ENCODE assay signal across 26 mouse cellular contexts in genomic region chr9:120049407-120049806, GRCm38 (mm10). TPM values are rescaled to one million over a fixed set of nuclear protein-coding genes. Genes with fewer than 3 reads are reported as not detected.
A peak's percentile ranks its signal among the peaks of the same experiment; 100 is the strongest.
DNase-seq lines count a peak whose midpoint lies in the region; ATAC-seq and TF ChIP-seq lines count a peak whose summit lies in the region.
"Had no signal": no experiment of that assay in that cellular context is flagged by ENCODE, and none has a peak within 500 bp of the region (broad histone marks: within the 10 kb centered on the region; RNA-seq: fewer than 3 reads in every experiment).

No protein-coding gene starts in this region.

- TF ChIP-seq CTCF in embryonic fibroblast, embryonic 13.5 days (IDR thresholded peaks at IDR 0.05; ENCODE audit: borderline replicate concordance, insufficient read depth, low read length) = no peak

- peak overlapping the region; percentile 20; the same call in 1 of the 2 replicates for H3K27ac ChIP-seq in embryonic fibroblast, embryonic 13.5 days (ENCODE audit: insufficient read depth, low read length)
- H3K27ac ChIP-seq in midbrain, embryonic 14.5 days (replicated peaks; ENCODE audit: low read depth, low read length) = no peak overlapping the region
- no peak overlapping the region for H3K27ac ChIP-seq in hindbrain, embryonic 11.5 days (ENCODE audit: low read depth, low read length)
- H3K27ac ChIP-seq: forebrain, embryonic 13.5 days; gastrocnemius, adult 2 months; heart, embryonic 10.5 days; left cerebral cortex, adult 2 months; limb, embryonic 10.5 days; liver, embryonic 14.5 days; neural tube, embryonic 15.5 days had no signal

- H3K4me3 ChIP-seq in embryonic fibroblast, embryonic 13.5 days (ENCODE audit: insufficient read depth, low read length) = no peak overlapping the region
- H3K4me3 ChIP-seq in midbrain, embryonic 14.5 days (replicated peaks; ENCODE audit: low read depth, low read length) = no peak overlapping the region
- no peak overlapping the region for H3K4me3 ChIP-seq in hindbrain, embryonic 11.5 days (ENCODE audit: low read depth, low read length)
- H3K4me3 ChIP-seq: forebrain, embryonic 13.5 days; gastrocnemius, adult 2 months; heart, embryonic 10.5 days; left cerebral cortex, adult 2 months; limb, embryonic 10.5 days; neural tube, embryonic 15.5 days had no signal

- 82% methylated on average over 3 of the region's 3 CpGs for WGBS in midbrain, embryonic 14.5 days
- WGBS in hindbrain, embryonic 11.5 days = 83% methylated on average over 3 of the region's 3 CpGs

- no peaks in the 10 kb centered on the region for H3K27me3 ChIP-seq in midbrain, embryonic 14.5 days (ENCODE audit: control insufficient read depth, insufficient read depth, low read length)
- no peaks in the 10 kb centered on the region for H3K27me3 ChIP-seq in hindbrain, embryonic 11.5 days (ENCODE audit: control insufficient read depth, insufficient read depth, low read length)
- H3K27me3 ChIP-seq: forebrain, embryonic 13.5 days; neural tube, embryonic 15.5 days had no signal

- H3K9ac ChIP-seq in midbrain, embryonic 14.5 days (replicated peaks; ENCODE audit: low read length) = no peak overlapping the region
- no peak overlapping the region for H3K9ac ChIP-seq in hindbrain, embryonic 11.5 days (ENCODE audit: low read depth, low read length)
- H3K9ac ChIP-seq: forebrain, embryonic 13.5 days; liver, embryonic 14.5 days; neural tube, embryonic 15.5 days had no signal

- H3K4me1 ChIP-seq in embryonic fibroblast, embryonic 13.5 days (ENCODE audit: control insufficient read depth, insufficient read depth, low read length) = peaks cover 4% of the 10 kb centered on the region; the same call in 1 of the 2 replicates
- H3K4me1 ChIP-seq in midbrain, embryonic 14.5 days (ENCODE audit: control insufficient read depth, insufficient read depth, low read length) = no peaks in the 10 kb centered on the region
- no peaks in the 10 kb centered on the region for H3K4me1 ChIP-seq in hindbrain, embryonic 11.5 days (replicated peaks; ENCODE audit: control insufficient read depth, insufficient read depth, low read length)
- H3K4me1 ChIP-seq: forebrain, embryonic 13.5 days; limb, embryonic 10.5 days; neural tube, embryonic 15.5 days had no signal

- peak; percentile 57 to 84 for DNase-seq in adrenal gland, adult (ENCODE audit: inconsistent age in 2 of 2, low spot score in 1 of 2)
- no peak for DNase-seq in adrenal gland, postnatal 4 days (ENCODE audit: low spot score in 2 of 2)
- DNase-seq in lung, postnatal 36 days = peak; percentile 45
- DNase-seq in lung, postnatal 4 days = no peak
- DNase-seq in urinary bladder, adult 18-20 months (ENCODE audit: low spot score in 2 of 2) = no peak
- no peak for DNase-seq in midbrain, embryonic 14.5 days
- no peak for DNase-seq in hindbrain, embryonic 11.5 days (ENCODE audit: low spot score)
- DNase-seq: cerebellum, postnatal 10 days; embryo, embryonic 11 days; gastrocnemius, adult 2 months; heart, postnatal 10 days; kidney, adult 2 months; kidney, postnatal 14 days; lung, postnatal 10 days; right cerebral cortex, postnatal 4 days; thymus, postnatal 25 days had no signal

- H3K9me3 ChIP-seq in midbrain, embryonic 14.5 days (ENCODE audit: control insufficient read depth, low read length) = no peaks in the 10 kb centered on the region
- H3K9me3 ChIP-seq in hindbrain, embryonic 11.5 days (ENCODE audit: control insufficient read depth, low read length) = no peaks in the 10 kb centered on the region
- H3K9me3 ChIP-seq: forebrain, embryonic 13.5 days; heart, embryonic 10.5 days; limb, embryonic 10.5 days; neural tube, embryonic 15.5 days had no signal

- no peak for ATAC-seq in midbrain, embryonic 14.5 days (ENCODE audit: low FRiP score, low TSS enrichment)
- no peak for ATAC-seq in hindbrain, embryonic 11.5 days (ENCODE audit: low FRiP score)
- ATAC-seq: forebrain, embryonic 13.5 days had no signal

- no peak for TF ChIP-seq POLR2A in embryonic fibroblast, embryonic 13.5 days (IDR thresholded peaks at IDR 0.05; ENCODE audit: low read depth, low read length)

- H3K36me3 ChIP-seq in midbrain, embryonic 14.5 days (ENCODE audit: control insufficient read depth, insufficient read depth, low read length) = no peaks in the 10 kb centered on the region
- H3K36me3 ChIP-seq in hindbrain, embryonic 11.5 days (ENCODE audit: control insufficient read depth, insufficient read depth, low read length) = no peaks in the 10 kb centered on the region
- H3K36me3 ChIP-seq: heart, embryonic 10.5 days; limb, embryonic 10.5 days; neural tube, embryonic 15.5 days had no signal

- no peak overlapping the region for H3K4me2 ChIP-seq in midbrain, embryonic 14.5 days (ENCODE audit: low read length)
- H3K4me2 ChIP-seq in hindbrain, embryonic 11.5 days (replicated peaks; ENCODE audit: low read depth, low read length) = no peak overlapping the region
- H3K4me2 ChIP-seq: forebrain, embryonic 13.5 days; midbrain, embryonic 11.5 days; neural tube, embryonic 15.5 days had no signal

RNA-seq across cellular contexts. Expression of gene Cx3cr1, which starts 20.3 kb away (rescaled TPM):
- 1 to 10 TPM; 7.2 TPM for total RNA-seq in adrenal gland, postnatal 4 days (2021)
- 0.13 and 2.9 TPM in 2 replicates for polyA plus RNA-seq in embryonic fibroblast, embryonic 13.5 days (2011; ENCODE audit: insufficient read length, low read depth, missing spikeins)
- polyA plus RNA-seq in midbrain, embryonic 14.5 days (2014; fragmentation: Nextera tagmentation; extraction: Ambion mirVana) = 3.4 and 5.0 TPM in 2 replicates
- 4.3 and 7.2 TPM in 2 replicates for polyA plus RNA-seq in hindbrain, embryonic 11.5 days (2014; fragmentation: Nextera tagmentation; extraction: Ambion mirVana)

RNA-seq across cellular contexts. Expression of gene Xirp1, which starts 26.0 kb away (rescaled TPM):
- 1 to 10 TPM; 2.2 to 5.6 TPM for total RNA-seq in adrenal gland, postnatal 4 days (2021)
- not detected in 2 replicates for polyA plus RNA-seq in embryonic fibroblast, embryonic 13.5 days (2011; ENCODE audit: insufficient read length, low read depth, missing spikeins)
- not detected in 2 replicates for polyA plus RNA-seq in midbrain, embryonic 14.5 days (2014; fragmentation: Nextera tagmentation; extraction: Ambion mirVana)
- 0.04 TPM in 1 of 2 replicates, not detected in the other for polyA plus RNA-seq in hindbrain, embryonic 11.5 days (2014; fragmentation: Nextera tagmentation; extraction: Ambion mirVana)
- polyA plus RNA-seq: forebrain, embryonic 13.5 days; liver, embryonic 14.5 days; midbrain, embryonic 11.5 days had no signal

RNA-seq across cellular contexts. Expression of gene Ccr8, which starts 42.5 kb away (rescaled TPM):
- total RNA-seq in adrenal gland, postnatal 4 days (2021) = not detected
- not detected in 2 replicates for polyA plus RNA-seq in embryonic fibroblast, embryonic 13.5 days (2011; ENCODE audit: insufficient read length, low read depth, missing spikeins)
- polyA plus RNA-seq in midbrain, embryonic 14.5 days (2014; fragmentation: Nextera tagmentation; extraction: Ambion mirVana) = not detected in 2 replicates
- not detected in 2 replicates for polyA plus RNA-seq in hindbrain, embryonic 11.5 days (2014; fragmentation: Nextera tagmentation; extraction: Ambion mirVana)
- total RNA-seq: gastrocnemius, adult 2 months; heart, postnatal 10 days; layer of hippocampus, adult 8-10 months; left cerebral cortex, adult 2 months had no signal
- polyA plus RNA-seq: forebrain, embryonic 13.5 days; heart, embryonic 10.5 days; limb, embryonic 10.5 days; liver, embryonic 14.5 days; midbrain, embryonic 11.5 days; neural tube, embryonic 15.5 days; testis, adult 2 months had no signal

Comparison
In these comparisons a context has a peak if more than half of its experiments do, and no peak if none do; other contexts are left out.
1. DNase-seq: peak in adrenal gland, adult (2 of 2) and lung, postnatal 36 days (single experiment); none in adrenal gland, postnatal 4 days (0 of 2), lung, postnatal 4 days (0 of 2), urinary bladder, adult 18-20 months (0 of 2), midbrain, embryonic 14.5 days (single experiment) and hindbrain, embryonic 11.5 days (single experiment).